Mouse (Mus musculus): Measurements from ENCODE around the gene Mfsd4b1.

The Mfsd4b1 gene

DNA sequence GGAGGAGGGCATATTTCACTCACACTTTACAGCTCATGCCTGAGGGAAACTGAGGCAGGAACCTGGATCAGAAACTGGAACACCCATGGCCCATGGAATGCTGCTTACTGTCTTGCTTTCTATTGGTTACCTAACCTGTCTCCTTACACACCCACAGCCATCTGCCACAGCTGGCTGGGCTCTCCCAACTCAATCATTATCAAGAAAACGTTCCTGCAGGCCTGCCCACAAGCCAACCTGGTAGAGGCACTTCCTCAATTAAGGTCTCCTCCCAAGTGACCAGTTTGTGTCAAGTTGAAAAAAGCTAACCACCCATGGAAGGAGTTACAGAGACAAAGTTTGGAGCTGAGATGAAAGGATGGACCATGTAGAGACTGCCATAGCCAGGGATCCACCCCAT lies 63.2 kb downstream of the Mfsd4b1 start:
- DNase-seq (ENCODE audit: low read depth in 1 of 2, low spot score in 2 of 2): no peak

DNA sequence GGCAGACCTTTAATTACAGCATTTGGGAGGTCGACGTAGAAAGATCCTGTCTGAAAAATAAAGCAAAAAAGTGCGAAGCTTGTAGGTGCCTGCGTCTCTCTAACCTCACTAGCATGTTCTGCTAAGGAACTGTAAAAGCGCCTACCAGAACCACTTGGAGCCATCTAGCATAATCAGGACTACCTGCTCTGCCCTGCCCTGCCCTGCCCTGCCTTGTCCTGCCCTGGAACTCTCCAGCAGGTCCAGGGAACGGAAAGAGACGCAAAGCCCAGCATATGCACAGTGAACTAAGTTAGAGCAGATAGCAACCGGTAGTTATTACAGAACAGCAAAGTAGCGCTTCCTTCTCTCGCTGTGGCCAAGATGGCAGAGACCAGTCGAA lies 64.6 kb downstream of the Mfsd4b1 start:
- DNase-seq (ENCODE audit: low read depth in 1 of 2, low spot score in 2 of 2): no peak

DNA sequence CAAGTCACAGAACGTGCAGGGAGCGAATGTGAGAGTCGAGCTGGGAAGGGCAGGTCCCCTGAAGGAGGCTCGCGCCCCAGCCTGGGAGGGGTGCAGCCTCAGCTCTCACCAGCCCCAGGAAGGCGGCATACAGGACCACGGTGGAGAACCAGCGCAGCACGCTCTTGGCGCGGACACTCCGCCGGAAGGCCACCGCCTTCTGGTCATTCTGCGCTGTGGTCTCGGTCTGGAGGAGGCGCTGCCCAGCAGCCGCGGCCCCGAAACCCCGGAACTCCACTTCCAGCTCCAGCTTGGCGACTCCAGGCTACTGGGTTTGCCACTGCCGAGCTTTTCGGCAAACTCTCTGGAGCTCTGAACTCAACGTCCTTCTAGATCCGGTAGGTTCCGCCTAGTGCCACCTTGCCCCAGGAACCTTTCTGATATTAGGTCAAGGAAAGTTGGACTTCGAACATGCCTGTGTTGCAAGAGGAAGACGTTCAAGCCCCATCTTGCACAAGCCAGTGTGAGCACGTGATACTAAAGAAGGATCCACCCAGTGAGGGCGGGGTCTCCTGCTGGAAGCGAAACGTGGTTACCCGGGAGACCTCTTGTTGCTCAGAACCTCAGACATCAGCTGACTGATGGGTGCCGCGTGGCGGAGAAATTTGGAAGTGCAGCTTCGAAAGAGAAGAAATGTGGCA lies 65.2 kb downstream of the Mfsd4b1 start, which contains the start of gene Mfsd4b3:
TSS of gene Mfsd4b3 (minus strand) at position 393 of the 680 bp plus-strand sequence.
- peak; percentile 96 to 99 for DNase-seq (ENCODE audit: low read depth in 1 of 2, low spot score in 2 of 2)

GRCm38 (mm10) chr10:39958266-39958665 lies 66.8 kb downstream of the Mfsd4b1 start:
- no peak for DNase-seq (ENCODE audit: low read depth in 1 of 2, low spot score in 2 of 2)

DNA sequence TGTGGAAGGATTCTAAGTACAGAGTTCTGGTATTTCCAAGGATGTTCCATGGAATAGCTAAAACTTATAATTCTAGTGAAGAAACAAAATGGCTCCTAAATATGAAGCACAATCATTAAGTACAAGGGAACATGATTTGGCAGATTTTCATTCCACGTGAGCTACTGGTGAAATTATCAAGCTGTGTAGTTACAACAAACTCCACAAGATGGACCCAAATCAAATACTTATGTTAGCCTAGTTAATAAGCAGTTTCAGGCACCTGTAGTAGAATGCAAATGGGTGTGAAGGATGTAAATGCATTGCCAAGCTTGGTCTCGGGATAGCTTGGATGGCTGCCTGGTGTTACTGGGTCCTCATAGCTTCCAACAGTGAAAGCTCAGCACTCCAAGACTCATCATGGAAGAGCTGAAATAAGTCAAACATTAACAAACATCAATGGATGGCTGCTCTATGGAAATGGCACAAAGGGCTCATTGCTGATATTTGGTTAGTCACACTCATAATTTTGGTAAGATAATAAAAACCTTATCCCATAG lies 68.7 kb downstream of the Mfsd4b1 start:
- no peak for DNase-seq (ENCODE audit: low read depth in 1 of 2, low spot score in 2 of 2)

DNA sequence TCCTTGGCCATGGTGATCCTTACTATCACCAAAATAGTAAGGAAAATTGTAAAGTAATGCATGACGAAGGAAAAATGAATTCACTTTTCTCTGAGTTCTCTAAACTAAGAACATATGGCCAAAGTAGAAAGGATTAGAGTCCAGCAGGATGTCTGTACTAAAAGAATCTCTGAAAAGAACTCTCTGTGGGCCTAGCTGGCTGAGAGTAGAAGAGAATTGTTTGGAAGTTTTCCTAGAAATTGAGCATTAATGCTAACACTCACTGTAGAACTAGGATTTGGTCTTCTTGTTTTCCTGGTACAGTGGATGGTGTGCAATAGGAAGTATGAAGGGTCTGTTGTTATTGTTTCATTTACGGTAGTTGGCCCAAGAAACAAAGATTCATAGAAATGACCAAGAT lies 69.9 kb downstream of the Mfsd4b1 start:
- no peak for DNase-seq (ENCODE audit: low read depth in 1 of 2, low spot score in 2 of 2)
